Mouse (Mus musculus): Measurements from ENCODE around the gene Pla2g1b. TPM values are rescaled to one million over a fixed set of nuclear protein-coding genes. Genes with fewer than 3 reads are reported as not detected.
"Not testable (repeated sequence)": the region's sequence is repeated elsewhere in the genome, so short reads cannot be mapped to it uniquely, and the experiment has no call there.

The Pla2g1b gene
- polyA plus RNA-seq, 1 experiment from 2014 or later = 1.4 TPM

DNA sequence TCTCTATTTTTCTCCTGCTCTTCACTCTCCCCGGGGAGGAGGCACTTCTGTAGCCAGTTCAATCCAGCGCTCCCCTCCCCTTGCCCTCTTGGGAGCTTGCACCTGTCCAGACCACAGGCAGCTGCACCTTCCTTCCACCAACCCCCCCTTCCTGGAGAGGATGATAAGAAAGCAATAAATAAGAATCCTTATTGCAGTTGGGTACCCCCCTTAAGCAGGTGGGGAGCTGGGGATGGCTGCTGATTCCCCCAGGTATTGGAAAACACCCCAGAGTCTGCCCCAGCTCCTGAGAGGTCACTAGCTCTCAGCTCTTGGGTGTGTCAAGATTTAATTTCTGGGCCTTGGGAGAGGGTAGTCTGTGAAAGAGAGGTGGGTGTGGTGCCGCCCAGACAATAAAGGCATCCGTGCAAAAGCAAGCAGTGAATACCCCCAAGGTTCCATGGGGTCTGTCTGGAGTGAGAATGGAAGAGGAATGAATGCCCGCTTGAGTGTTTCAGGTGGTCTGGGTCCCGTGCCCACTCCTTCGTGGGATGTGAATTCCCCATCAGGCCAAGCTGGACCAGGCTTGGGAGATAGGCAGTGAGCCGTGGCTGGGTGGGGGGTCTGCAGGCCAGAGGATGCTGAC lies 30.2 kb upstream of the Pla2g1b start:
- no peak for DNase-seq (ENCODE audit: low spot score)
- Histone ChIP-seq H3K4me1 (peaks cover 64% of the 10 kb centered on the region), H3K27ac (peak overlapping the region; percentile 95), H3K36me3 (peaks cover 28% of the 10 kb centered on the region), H3K9me3 (no peaks in the 10 kb centered on the region), H3K4me3 (peak overlapping the region; percentile 69), H3K27me3 (ENCODE audit: insufficient read depth, poor library complexity, severe bottlenecking) (no peaks in the 10 kb centered on the region; the same call in 1 of the 2 replicates)
- WGBS = 35% methylated on average over 8 of the region's 8 CpGs

DNA sequence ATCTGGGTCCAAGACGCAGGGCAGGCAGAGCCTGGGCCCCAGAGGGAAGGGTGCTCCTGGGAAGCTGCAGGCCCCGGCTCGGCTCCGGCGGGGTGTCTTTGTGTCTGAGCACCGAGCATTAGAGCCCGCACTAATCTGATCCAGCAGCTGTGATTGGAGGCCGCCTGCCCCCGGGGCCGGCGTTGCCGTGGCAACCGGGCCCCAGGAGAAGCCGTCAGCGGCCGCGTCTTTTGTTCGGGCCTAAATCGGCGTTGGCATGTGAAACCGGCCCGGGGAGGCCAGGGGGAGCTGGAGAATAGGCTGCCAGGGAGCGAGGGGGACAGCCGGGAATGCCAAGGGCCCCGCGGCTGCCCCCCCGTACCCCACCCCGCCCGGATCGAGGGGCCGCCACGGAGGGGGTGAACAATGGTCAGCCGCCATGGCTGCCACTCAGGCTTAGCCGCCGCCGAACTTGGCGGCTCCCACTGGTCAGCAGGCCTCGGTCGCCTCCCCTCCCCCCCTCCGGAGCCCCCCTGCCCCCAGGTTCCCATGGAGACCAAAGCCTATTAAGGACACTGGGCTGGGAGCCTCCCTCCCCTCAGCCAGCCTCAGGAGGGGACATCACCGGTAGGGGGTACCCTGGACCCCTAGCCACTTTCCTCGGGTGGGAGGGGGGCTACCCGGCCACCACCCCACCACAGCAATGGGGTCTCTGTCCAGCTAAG lies 29.5 kb upstream of the Pla2g1b start:
- H3K4me1 ChIP-seq = peaks cover 61% of the 10 kb centered on the region
- H3K27ac ChIP-seq = peak overlapping the region; percentile 95
- H3K27me3 ChIP-seq (ENCODE audit: insufficient read depth, poor library complexity, severe bottlenecking) = no peaks in the 10 kb centered on the region; the same call in 1 of the 2 replicates
- peak overlapping the region; percentile 69 for H3K4me3 ChIP-seq
- under 1% methylated on average over 37 of the region's 43 CpGs for WGBS
- peaks cover 30% of the 10 kb centered on the region for H3K36me3 ChIP-seq
- DNase-seq (ENCODE audit: low spot score) = no peak
- no peaks in the 10 kb centered on the region for H3K9me3 ChIP-seq

DNA sequence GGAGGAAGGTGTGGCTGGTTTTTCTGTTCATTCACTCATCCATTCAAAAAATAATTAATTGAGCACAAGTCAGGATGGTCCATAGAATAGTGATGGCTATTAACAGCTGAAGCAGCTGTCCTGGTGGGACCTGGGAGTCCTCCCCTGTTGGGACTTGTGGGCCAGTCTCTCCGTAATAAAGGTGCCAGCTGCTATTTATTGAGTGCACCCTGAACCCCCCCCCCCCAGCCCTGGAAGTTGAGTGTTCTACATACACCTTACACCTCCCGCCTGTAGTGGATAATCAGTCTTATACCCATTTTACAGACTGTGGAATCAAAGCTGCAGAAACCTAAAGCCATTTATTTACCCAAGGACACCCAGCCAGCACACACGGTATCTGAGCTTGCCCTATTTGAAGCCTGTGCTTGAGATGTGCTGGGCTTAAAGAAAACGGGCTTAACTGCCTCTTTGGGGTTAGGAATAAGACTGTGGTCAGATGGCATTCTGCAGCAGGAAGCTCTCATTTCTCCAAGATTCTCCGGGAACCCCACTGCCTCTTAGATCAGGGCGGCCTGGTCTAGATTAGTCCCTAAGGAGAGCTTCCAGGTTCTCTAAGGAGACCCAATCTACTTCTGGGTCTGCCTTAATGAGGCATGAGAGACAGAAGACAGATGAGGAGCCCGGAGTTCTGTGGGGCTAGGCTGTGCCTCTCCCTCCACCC lies 28.7 kb upstream of the Pla2g1b start:
- DNase-seq (ENCODE audit: low spot score) = no peak
- WGBS = 62% methylated on average over 7 of the region's 7 CpGs
- Histone ChIP-seq H3K4me3 (peak overlapping the region; percentile 69; the same call in 1 of the 2 replicates), H3K36me3 (peaks cover 37% of the 10 kb centered on the region), H3K27me3 (ENCODE audit: insufficient read depth, poor library complexity, severe bottlenecking) (no peaks in the 10 kb centered on the region; the same call in 1 of the 2 replicates), H3K4me1 (peaks cover 53% of the 10 kb centered on the region), H3K9me3 (no peaks in the 10 kb centered on the region), H3K27ac (peak overlapping the region; percentile 95)

DNA sequence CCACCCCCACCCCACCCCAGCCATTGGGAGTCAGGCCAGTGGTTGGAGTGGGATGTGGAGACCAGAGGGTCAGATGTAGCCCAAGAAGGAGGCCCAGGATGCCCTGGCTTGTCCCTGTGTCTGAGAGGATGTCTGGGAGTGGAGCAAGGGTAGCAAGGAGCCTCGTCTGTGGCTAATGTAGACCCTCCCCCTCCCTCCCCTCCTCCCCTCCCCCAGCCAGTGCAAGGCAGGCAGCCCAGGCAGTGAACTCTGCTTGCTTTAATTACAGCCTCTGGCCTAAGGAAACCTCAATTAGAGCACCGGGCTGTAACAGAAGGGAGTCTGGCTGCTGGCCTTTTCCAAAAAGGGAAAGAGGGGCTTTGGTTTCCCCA lies 28.1 kb upstream of the Pla2g1b start:
- WGBS = 19% methylated on average over 2 of the region's 2 CpGs
- H3K4me1 ChIP-seq = peaks cover 51% of the 10 kb centered on the region
- DNase-seq (ENCODE audit: low spot score) = no peak

DNA sequence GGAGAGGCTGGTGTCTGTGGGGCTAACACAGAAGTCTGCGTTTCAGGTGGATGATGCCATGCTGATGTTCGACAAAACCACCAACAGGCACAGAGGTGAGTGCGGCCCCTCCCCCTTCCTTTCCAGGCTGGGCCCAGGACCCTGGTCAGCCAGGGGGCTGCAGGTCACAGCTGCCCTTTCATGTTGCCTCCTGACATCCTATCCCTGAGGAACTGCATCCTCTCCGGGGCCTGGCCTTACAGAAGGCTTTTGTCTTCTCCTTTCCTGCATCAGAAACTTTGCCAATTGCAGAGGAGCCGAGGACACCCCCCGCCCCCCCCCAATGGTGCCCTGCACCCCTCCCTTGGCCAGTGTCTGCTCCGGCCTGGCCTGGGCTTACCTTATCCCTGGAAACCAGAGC lies 27.4 kb upstream of the Pla2g1b start:
- Histone ChIP-seq H3K27me3 (ENCODE audit: insufficient read depth, poor library complexity, severe bottlenecking) (no peaks in the 10 kb centered on the region; the same call in 1 of the 2 replicates), H3K36me3 (peaks cover 41% of the 10 kb centered on the region), H3K4me3 (no peak overlapping the region), H3K4me1 (peaks cover 51% of the 10 kb centered on the region), H3K27ac (peak overlapping the region; percentile 18; the same call in 1 of the 2 replicates), H3K9me3 (no peaks in the 10 kb centered on the region)
- DNase-seq (ENCODE audit: low spot score) = no peak
- 59% methylated on average over 7 of the region's 7 CpGs for WGBS

More for the DNA sequence above, 28.1 kb upstream of the Pla2g1b start:
- H3K4me3 ChIP-seq = no peak overlapping the region; the same call in 1 of the 2 replicates
- no peaks in the 10 kb centered on the region for H3K9me3 ChIP-seq
- peaks cover 37% of the 10 kb centered on the region for H3K36me3 ChIP-seq
- no peaks in the 10 kb centered on the region; the same call in 1 of the 2 replicates for H3K27me3 ChIP-seq (ENCODE audit: insufficient read depth, poor library complexity, severe bottlenecking)
- peak overlapping the region; percentile 77 for H3K27ac ChIP-seq

DNA sequence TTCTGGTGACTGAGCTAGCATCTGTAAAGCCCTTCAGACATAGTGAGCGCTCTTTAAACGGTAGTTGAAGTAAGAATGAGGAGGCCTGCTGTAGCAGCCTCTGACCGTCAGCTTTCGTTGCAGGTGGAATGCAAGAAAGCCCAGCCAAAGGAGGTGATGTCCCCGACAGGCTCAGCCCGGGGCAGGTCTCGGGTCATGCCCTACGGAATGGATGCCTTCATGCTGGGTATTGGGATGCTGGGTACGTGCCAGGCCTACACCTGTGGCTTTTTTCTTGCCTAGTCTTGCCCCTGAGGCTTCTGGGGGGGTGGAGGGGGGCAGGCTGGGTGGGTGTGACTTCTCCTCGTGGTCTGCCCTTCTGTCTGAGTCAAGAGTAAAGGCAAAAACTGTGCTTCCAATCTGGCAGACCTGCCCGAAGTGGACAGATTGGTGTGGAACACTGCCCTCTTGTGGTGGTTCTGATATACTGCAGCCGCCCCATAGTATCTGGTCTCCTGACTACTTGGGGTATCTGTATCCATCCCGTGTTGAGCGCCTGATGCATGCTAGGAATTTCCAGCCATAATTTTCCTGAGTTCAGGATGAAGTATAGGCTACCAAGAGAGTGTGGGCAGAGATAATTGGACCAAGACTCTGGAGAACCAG lies 24.7 kb upstream of the Pla2g1b start:
- Histone ChIP-seq H3K4me3 (no peak overlapping the region), H3K27me3 (ENCODE audit: insufficient read depth, poor library complexity, severe bottlenecking) (no peaks in the 10 kb centered on the region), H3K4me1 (peaks cover 31% of the 10 kb centered on the region), H3K27ac (0 out of 2 replicates have a peak overlapping the region, but pooled peaks have one; percentile 10), H3K9me3 (no peaks in the 10 kb centered on the region), H3K36me3 (peaks cover 60% of the 10 kb centered on the region)
- WGBS = 46% methylated on average over 14 of the region's 14 CpGs
- peak; percentile 89 for DNase-seq (ENCODE audit: low spot score)

DNA sequence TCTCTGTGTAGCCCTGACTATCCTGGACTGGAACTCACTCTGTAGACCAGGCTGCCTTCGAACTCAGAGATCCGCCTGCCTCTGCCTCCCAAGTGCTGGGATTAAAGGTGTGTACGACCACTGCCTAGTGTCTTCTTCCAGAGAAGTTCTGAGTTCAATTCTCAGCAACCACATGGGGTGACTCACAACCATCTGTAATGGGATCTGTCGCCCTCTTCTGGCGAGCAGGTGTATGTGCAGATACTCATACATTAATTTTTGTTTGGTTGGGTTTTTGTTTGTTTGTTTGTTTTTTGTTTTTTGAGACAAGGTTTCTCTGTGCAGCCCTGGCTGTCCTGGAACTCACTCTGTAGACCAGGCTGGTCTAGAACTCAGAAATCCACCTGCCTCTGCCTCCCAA lies 23.4 kb upstream of the Pla2g1b start:
- H3K27ac ChIP-seq; DNase-seq (ENCODE audit: low spot score); H3K9me3 ChIP-seq; H3K4me3 ChIP-seq; H3K27me3 ChIP-seq (ENCODE audit: insufficient read depth, poor library complexity, severe bottlenecking): not testable (repeated sequence)
- Histone ChIP-seq H3K4me1 (peaks cover 19% of the 10 kb centered on the region), H3K36me3 (peaks cover 70% of the 10 kb centered on the region)
- 68% methylated on average over 5 of the region's 5 CpGs for WGBS

DNA sequence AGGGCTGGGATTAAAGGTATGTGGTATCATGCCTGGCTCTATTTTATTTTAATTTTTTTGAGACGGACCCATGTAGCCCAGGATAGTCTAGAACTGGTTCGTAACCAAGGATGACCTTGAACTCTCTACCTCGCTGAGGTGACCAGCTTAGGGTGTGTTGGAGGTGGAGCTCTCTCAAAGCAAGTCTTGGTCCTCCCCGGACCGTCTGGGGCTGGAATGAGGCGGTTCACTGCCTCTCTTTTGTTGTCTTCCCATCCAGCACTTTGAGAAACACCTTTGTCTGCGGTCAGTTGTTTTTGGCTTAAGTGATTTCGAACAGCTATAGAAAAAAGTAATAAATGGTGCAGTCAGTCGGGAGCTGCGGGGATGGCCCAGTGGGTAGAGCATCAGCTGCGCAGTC lies 21.9 kb upstream of the Pla2g1b start:
- H3K36me3 ChIP-seq = peaks cover 65% of the 10 kb centered on the region
- peaks cover 9% of the 10 kb centered on the region; the same call in 1 of the 2 replicates for H3K4me1 ChIP-seq
- no peaks in the 10 kb centered on the region for H3K9me3 ChIP-seq
- no peaks in the 10 kb centered on the region for H3K27me3 ChIP-seq (ENCODE audit: insufficient read depth, poor library complexity, severe bottlenecking)
- DNase-seq (ENCODE audit: low spot score) = no peak
- H3K27ac ChIP-seq = no peak overlapping the region
- H3K4me3 ChIP-seq = no peak overlapping the region
- 93% methylated on average over 11 of the region's 11 CpGs for WGBS

DNA sequence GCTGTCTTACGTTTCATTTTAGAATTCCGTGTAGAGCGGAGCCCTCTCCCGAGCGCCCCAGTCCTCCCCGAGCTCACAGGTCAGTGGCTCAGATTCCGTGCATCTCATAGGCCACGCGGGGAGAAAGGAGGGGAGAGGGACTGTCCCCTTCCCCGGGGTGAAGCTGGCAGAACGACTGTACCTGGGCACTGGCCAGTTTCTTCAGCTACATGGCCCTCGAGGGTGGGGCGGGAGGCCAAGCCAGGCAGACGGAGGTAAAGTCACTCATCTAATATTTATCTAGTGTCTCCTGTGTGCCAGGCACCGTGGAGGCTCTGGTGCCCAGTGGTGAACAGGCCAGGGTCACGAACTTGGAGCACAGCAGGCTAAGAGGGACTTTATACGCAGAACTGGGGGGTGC lies 19.0 kb upstream of the Pla2g1b start:
- H3K4me1 ChIP-seq = peaks cover 21% of the 10 kb centered on the region
- no peak overlapping the region for H3K27ac ChIP-seq
- H3K4me3 ChIP-seq = no peak overlapping the region
- WGBS = 87% methylated on average over 17 of the region's 17 CpGs
- DNase-seq (ENCODE audit: low spot score) = no peak
- H3K27me3 ChIP-seq (ENCODE audit: insufficient read depth, poor library complexity, severe bottlenecking) = no peaks in the 10 kb centered on the region
- H3K36me3 ChIP-seq = peaks cover 79% of the 10 kb centered on the region
- H3K9me3 ChIP-seq = no peaks in the 10 kb centered on the region

DNA sequence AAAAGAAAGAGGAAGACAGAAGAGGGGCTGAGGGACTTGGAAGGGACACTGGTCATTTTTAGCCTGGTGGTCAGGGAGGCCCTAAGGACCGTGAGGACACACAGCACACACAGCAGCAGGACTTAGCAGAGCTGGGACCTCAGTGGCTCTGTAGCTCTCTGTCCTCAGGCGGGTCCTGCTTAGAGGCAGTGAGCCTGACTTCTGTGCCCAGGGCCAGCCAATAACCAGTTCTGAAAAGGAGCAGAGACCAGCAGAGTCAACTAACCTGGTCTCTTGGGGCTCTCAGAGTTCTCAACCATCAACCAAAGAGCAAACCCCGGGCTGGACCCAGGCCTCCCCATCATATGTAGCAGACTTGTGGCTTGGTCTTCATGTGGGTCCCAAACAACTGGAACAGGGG lies 16.8 kb upstream of the Pla2g1b start:
- Histone ChIP-seq H3K27me3 (ENCODE audit: insufficient read depth, poor library complexity, severe bottlenecking) (no peaks in the 10 kb centered on the region), H3K4me1 (peaks cover 28% of the 10 kb centered on the region), H3K9me3 (no peaks in the 10 kb centered on the region), H3K4me3 (no peak overlapping the region), H3K36me3 (peaks cover 73% of the 10 kb centered on the region), H3K27ac (no peak overlapping the region)
- 79% methylated on average over 3 of the region's 3 CpGs for WGBS
- DNase-seq (ENCODE audit: low spot score) = no peak

DNA sequence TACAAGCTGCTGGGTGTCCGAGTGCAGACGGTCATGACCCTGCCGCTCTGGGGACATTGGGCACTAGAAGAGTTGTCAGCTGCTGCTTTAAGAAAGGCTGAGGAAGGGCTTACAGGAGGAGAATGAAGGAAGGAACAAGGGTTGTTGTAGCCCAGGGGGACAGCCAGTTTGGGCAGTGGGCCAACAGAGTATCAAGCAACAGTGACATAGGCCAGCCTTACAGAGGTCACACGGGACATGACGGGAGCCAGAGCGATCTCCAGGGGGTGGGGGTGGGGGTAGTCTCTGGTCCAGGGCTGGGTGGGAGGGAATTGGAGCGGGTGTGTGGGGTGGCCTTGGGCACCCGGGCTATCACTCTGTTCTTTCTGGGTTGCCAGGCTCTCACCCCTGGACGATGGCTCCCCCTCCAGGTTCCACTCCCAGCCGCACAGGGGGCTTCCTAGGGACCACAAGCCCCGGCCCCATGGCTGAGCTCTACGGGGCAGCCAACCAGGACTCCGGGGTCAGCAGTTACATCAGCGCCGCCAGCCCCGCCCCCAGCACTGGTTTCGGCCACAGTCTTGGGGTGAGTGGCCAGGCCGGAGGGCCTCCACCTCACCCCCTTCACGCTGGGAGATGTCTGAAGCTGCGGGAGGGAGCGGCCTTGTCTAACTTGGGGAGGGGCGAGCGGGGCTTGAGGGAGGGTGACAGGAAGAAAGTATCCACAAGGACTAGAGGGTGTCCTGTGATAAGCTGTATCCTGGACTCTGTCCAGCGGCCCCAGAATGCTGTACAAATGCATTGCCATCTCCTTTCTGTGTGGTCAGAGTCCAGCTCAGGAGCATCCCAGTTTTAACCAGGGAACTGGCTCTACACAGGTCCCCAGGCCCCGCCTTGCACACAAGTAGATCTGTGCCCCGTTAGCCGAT lies 15.4 kb upstream of the Pla2g1b start:
- Histone ChIP-seq H3K36me3 (peaks cover 65% of the 10 kb centered on the region), H3K4me1 (peaks cover 34% of the 10 kb centered on the region), H3K4me3 (peak overlapping the region; percentile 16; the same call in 1 of the 2 replicates), H3K9me3 (no peaks in the 10 kb centered on the region), H3K27ac (peak overlapping the region; percentile 74), H3K27me3 (ENCODE audit: insufficient read depth, poor library complexity, severe bottlenecking) (no peaks in the 10 kb centered on the region)
- 72% methylated on average over 27 of the region's 27 CpGs for WGBS
- DNase-seq (ENCODE audit: low spot score) = no peak

All from heart, embryonic 10.5 days (tissue).